Mouse (Mus musculus) kidney, embryonic 16.5 days (tissue): Measurements from ENCODE around the gene Tpm3-rs7. TPM values are rescaled to one million over a fixed set of nuclear protein-coding genes. Genes with fewer than 3 reads are reported as not detected.
"Not testable (repeated sequence)": the region's sequence is repeated elsewhere in the genome, so short reads cannot be mapped to it uniquely, and the experiment has no call there.

Source experiments
- ATAC-seq: fragments of 200-750 bp; cut with Nextera tagmentation; 2 replicates; pipeline ENCODE4 v1.8.0; 2017; ENCODE audit warnings: moderate TSS enrichment; ENCODE audit not compliant: low FRiP score, low TSS enrichment
- H3K27ac ChIP-seq: fragments of 300-500 bp; sonication (generic); 2 replicates; pipeline ENCODE4 v1.5.1; 2014; ENCODE audit warnings: low read length
- H3K27me3 ChIP-seq: fragments of 300-500 bp; sonication (generic); 2 replicates; pipeline ENCODE4 v1.6.1; 2014; ENCODE audit warnings: low read length, control low read depth, mixed read lengths; ENCODE audit not compliant: insufficient read depth
- H3K36me3 ChIP-seq: fragments of 300-500 bp; sonication (generic); 2 replicates; pipeline ENCODE4 v1.6.1; 2014; ENCODE audit warnings: low read length, control low read depth, mixed read lengths; ENCODE audit not compliant: insufficient read depth
- H3K4me1 ChIP-seq: fragments of 300-500 bp; sonication (generic); 2 replicates; pipeline ENCODE4 v1.6.1; 2014; ENCODE audit warnings: low read length, control low read depth, mixed read lengths; ENCODE audit not compliant: insufficient read depth
- H3K4me2 ChIP-seq: fragments of 300-500 bp; sonication (generic); replicated peaks from 2 replicates; pipeline ENCODE4 v1.6.1; 2014; ENCODE audit warnings: low read depth, low read length
- H3K4me3 ChIP-seq: fragments of 300-500 bp; sonication (generic); 2 replicates; pipeline ENCODE4 v1.5.1; 2014; ENCODE audit warnings: mild to moderate bottlenecking, low read length
- H3K9ac ChIP-seq: fragments of 300-500 bp; sonication (generic); replicated peaks from 2 replicates; pipeline ENCODE4 v1.6.1; 2014; ENCODE audit warnings: low read length
- H3K9me3 ChIP-seq: fragments of 300-500 bp; sonication (generic); 2 replicates; pipeline ENCODE4 v1.6.1; 2016; ENCODE audit warnings: low read length, control low read depth
- WGBS: fragments of 180-500 bp; shearing (Covaris S2); extraction: QIAGEN DNeasy Blood & Tissue Kit; methylation state at CpG from one replicate; pipeline ENCODE4 v1.1.7; 2014; 5-methylcytosine and 5-hydroxymethylcytosine counted together
- polyA plus RNA-seq: library from polyadenylated mRNA; unstranded; fragments of >200 nt; fragmentation: Nextera tagmentation; extraction: Ambion mirVana; gene quantifications from 2 replicates; pipeline ENCODE4 v1.2.1, GENCODE M21; 2015

Tpm3-rs7 gene
- polyA plus RNA-seq: 6.4 and 14.0 TPM in 2 replicates

- ATAC-seq, H3K4me3 ChIP-seq, H3K4me2 ChIP-seq, H3K27me3 ChIP-seq, H3K4me1 ChIP-seq, H3K36me3 ChIP-seq, H3K9ac ChIP-seq, H3K27ac ChIP-seq, H3K9me3 ChIP-seq: not testable (repeated sequence)
- WGBS: 97% methylated on average over 16 of the region's 16 CpGs
Measured at GRCm38 (mm10) chr14:113314499-113314898, at the start of gene Tpm3-rs7. Gene Tpm3-rs7 (plus strand): TSS chr14:113314608.

- WGBS: 92% methylated on average over 1 of the region's 1 CpGs
Measured at GRCm38 (mm10) chr14:113317023-113317422, 2.6 kb downstream of the Tpm3-rs7 start.

DNA sequence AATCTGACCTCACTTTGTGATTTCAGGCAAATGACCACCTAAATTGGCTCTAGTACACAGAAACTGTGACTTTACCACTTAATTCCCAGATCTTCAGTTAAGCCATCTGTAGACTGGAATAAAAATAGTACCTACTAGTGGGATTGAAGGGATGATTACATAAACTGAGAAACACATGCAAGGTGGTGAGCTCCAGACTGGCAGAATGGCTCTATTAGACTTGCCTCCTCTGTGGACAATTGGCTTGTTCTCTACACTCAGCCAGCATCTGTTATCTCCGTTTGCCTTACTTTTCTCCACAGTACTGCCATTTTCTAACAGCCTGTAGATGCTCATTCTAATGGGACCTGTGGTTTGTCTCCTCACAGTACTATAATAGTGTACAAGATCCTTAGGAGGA, 49.0 kb downstream of the Tpm3-rs7 start:
- no peak for ATAC-seq
- no peak overlapping the region for H3K4me3 ChIP-seq

More at GRCm38 (mm10) chr14:113317023-113317422, 2.6 kb downstream of the Tpm3-rs7 start:
- Histone ChIP-seq H3K4me3 (no peak overlapping the region), H3K4me1 (no peaks in the 10 kb centered on the region), H3K36me3 (no peaks in the 10 kb centered on the region), H3K27me3 (no peaks in the 10 kb centered on the region), H3K4me2 (no peak overlapping the region), H3K9me3 (no peaks in the 10 kb centered on the region), H3K9ac (no peak overlapping the region), H3K27ac (no peak overlapping the region)
- ATAC-seq: no peak

More for the DNA sequence above, 49.0 kb downstream of the Tpm3-rs7 start:
- Histone ChIP-seq H3K27ac (no peak overlapping the region), H3K9ac (no peak overlapping the region), H3K4me2 (no peak overlapping the region), H3K27me3 (no peaks in the 10 kb centered on the region), H3K36me3 (no peaks in the 10 kb centered on the region), H3K4me1 (no peaks in the 10 kb centered on the region), H3K9me3 (no peaks in the 10 kb centered on the region; the same call in 1 of the 2 replicates)
- WGBS: 76% methylated on average over 1 of the region's 1 CpGs
